Mouse (Mus musculus): ENCODE measurements at regions not wholly inside any gene's neighbourhood (a gene's known extent, or its start where the extent isn't known, plus 50 kb on each side); places are given as distances from the start of the nearest gene placed in this dataset.
A peak's percentile ranks its signal among the peaks of the same experiment; 100 is the strongest.

DNA sequence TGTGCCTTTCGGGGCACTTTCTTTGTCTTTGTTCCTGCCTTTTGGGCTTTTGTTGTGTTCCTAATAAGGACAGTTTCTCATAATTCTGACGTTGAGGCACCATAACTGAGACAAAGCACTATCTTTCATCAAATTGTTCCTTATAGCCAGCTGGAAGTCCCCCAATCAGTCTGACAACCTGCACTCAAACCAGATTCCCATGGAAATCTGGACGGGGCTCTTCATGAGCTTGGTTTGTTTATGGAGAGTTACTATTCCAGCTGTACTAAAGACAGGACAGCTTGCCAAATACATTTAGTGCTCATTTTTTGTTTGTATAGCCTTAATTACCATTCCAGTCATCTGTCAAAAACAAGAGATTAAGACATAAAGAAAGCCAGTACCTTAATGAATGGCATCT is 229.6 kb upstream of the Ttc29 start:
- Histone ChIP-seq H3K36me3 (ENCODE audit: control insufficient read depth, insufficient read depth, low read length) (no peaks in the 10 kb centered on the region), H3K4me1 (replicated peaks; ENCODE audit: control insufficient read depth, insufficient read depth, low read length) (no peaks in the 10 kb centered on the region), H3K27me3 (ENCODE audit: control insufficient read depth, insufficient read depth, low read length) (no peaks in the 10 kb centered on the region), H3K9me3 (ENCODE audit: control insufficient read depth, low read length) (no peaks in the 10 kb centered on the region), H3K9ac (ENCODE audit: low read length) (no peak overlapping the region), H3K27ac (ENCODE audit: low read depth, low read length) (no peak overlapping the region), H3K4me3 (ENCODE audit: low read depth, low read length) (no peak overlapping the region), H3K4me2 (ENCODE audit: low read depth, low read length, severe bottlenecking) (no peak overlapping the region)
- WGBS: 69% methylated on average over 3 of the region's 3 CpGs
- ATAC-seq (replicated peaks; ENCODE audit: low FRiP score) (no peak), DNase-seq (ENCODE audit: low spot score) (no peak)

GRCm38 (mm10) chr8:77987237-77987636 is 225.9 kb upstream of the Ttc29 start:
- Histone ChIP-seq H3K36me3 (ENCODE audit: control insufficient read depth, insufficient read depth, low read length) (no peaks in the 10 kb centered on the region), H3K4me1 (replicated peaks; ENCODE audit: control insufficient read depth, insufficient read depth, low read length) (no peaks in the 10 kb centered on the region), H3K4me2 (ENCODE audit: low read depth, low read length, severe bottlenecking) (no peak overlapping the region), H3K9ac (ENCODE audit: low read length) (no peak overlapping the region), H3K4me3 (ENCODE audit: low read depth, low read length) (no peak overlapping the region), H3K27ac (ENCODE audit: low read depth, low read length) (no peak overlapping the region), H3K9me3 (ENCODE audit: control insufficient read depth, low read length) (no peaks in the 10 kb centered on the region), H3K27me3 (ENCODE audit: control insufficient read depth, insufficient read depth, low read length) (no peaks in the 10 kb centered on the region)
- DNase-seq (ENCODE audit: low spot score): no peak
- no peak for ATAC-seq (replicated peaks; ENCODE audit: low FRiP score)

DNA sequence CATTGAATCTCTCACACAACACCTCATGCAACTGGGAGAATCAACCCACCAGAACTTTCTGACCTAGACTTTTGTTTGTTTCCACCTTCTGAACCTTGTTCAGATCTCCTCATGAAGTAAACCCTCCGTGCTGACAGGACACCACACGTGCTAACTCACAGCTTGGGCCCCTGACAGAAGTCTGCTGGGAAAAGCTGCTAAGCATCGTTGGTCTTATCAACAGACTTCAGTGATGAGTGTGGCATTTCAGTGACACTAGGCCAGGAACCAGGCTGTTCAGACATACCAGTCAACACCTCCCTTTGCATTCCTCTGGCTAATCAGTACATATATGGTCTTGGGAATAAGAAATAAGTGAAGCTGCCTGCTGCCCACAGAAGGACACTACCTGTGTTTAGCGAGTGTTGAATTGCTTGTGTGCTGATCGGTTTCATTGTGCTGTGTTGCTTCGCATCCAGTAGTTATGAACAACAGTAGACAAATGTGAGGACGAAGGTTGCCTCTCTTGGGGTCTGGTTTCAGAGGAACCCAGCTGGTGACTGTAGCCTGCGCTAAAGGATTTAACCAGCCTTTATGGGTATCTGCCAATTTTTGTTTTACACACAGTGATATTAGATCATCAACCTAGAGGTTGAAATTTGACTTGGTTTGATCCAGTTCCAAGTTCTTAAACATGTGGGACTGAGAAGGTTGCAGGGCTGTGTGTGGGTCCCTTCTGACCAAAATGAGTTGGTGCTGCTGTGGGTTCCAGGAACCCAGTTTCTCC is 224.6 kb upstream of the Ttc29 start:
- Histone ChIP-seq H3K4me2 (ENCODE audit: low read depth, low read length, severe bottlenecking) (no peak overlapping the region), H3K4me1 (replicated peaks; ENCODE audit: control insufficient read depth, insufficient read depth, low read length) (no peaks in the 10 kb centered on the region), H3K36me3 (ENCODE audit: control insufficient read depth, insufficient read depth, low read length) (no peaks in the 10 kb centered on the region), H3K27ac (ENCODE audit: low read depth, low read length) (no peak overlapping the region), H3K9me3 (ENCODE audit: control insufficient read depth, low read length) (no peaks in the 10 kb centered on the region), H3K4me3 (ENCODE audit: low read depth, low read length) (no peak overlapping the region), H3K9ac (ENCODE audit: low read length) (no peak overlapping the region), H3K27me3 (ENCODE audit: control insufficient read depth, insufficient read depth, low read length) (no peaks in the 10 kb centered on the region)
- 87% methylated on average over 8 of the region's 8 CpGs for WGBS
- no peak for DNase-seq (ENCODE audit: low spot score)
- no peak for ATAC-seq (replicated peaks; ENCODE audit: low FRiP score)

GRCm38 (mm10) chr8:77991050-77991449 is 222.0 kb upstream of the Ttc29 start:
- H3K4me2 ChIP-seq (ENCODE audit: low read depth, low read length, severe bottlenecking): no peak overlapping the region
- H3K4me1 ChIP-seq (replicated peaks; ENCODE audit: control insufficient read depth, insufficient read depth, low read length): no peaks in the 10 kb centered on the region
- H3K27ac ChIP-seq (ENCODE audit: low read depth, low read length): no peak overlapping the region
- no peak for DNase-seq (ENCODE audit: low spot score)
- H3K9ac ChIP-seq (ENCODE audit: low read length): no peak overlapping the region
- no peaks in the 10 kb centered on the region for H3K9me3 ChIP-seq (ENCODE audit: control insufficient read depth, low read length)
- H3K4me3 ChIP-seq (ENCODE audit: low read depth, low read length): no peak overlapping the region
- ATAC-seq (replicated peaks; ENCODE audit: low FRiP score): no peak
- WGBS: 41% methylated on average over 4 of the region's 4 CpGs
- no peaks in the 10 kb centered on the region for H3K27me3 ChIP-seq (ENCODE audit: control insufficient read depth, insufficient read depth, low read length)
- no peaks in the 10 kb centered on the region for H3K36me3 ChIP-seq (ENCODE audit: control insufficient read depth, insufficient read depth, low read length)

GRCm38 (mm10) chr8:78000303-78000702 is 212.8 kb upstream of the Ttc29 start:
- Histone ChIP-seq H3K27me3 (ENCODE audit: control insufficient read depth, insufficient read depth, low read length) (no peaks in the 10 kb centered on the region), H3K36me3 (ENCODE audit: control insufficient read depth, insufficient read depth, low read length) (no peaks in the 10 kb centered on the region), H3K9ac (ENCODE audit: low read length) (no peak overlapping the region), H3K9me3 (ENCODE audit: control insufficient read depth, low read length) (no peaks in the 10 kb centered on the region), H3K4me2 (ENCODE audit: low read depth, low read length, severe bottlenecking) (no peak overlapping the region), H3K4me3 (ENCODE audit: low read depth, low read length) (no peak overlapping the region), H3K4me1 (replicated peaks; ENCODE audit: control insufficient read depth, insufficient read depth, low read length) (no peaks in the 10 kb centered on the region), H3K27ac (ENCODE audit: low read depth, low read length) (no peak overlapping the region)
- DNase-seq (ENCODE audit: low spot score) (no peak), ATAC-seq (replicated peaks; ENCODE audit: low FRiP score) (no peak)
- 84% methylated on average over 3 of the region's 3 CpGs for WGBS

DNA sequence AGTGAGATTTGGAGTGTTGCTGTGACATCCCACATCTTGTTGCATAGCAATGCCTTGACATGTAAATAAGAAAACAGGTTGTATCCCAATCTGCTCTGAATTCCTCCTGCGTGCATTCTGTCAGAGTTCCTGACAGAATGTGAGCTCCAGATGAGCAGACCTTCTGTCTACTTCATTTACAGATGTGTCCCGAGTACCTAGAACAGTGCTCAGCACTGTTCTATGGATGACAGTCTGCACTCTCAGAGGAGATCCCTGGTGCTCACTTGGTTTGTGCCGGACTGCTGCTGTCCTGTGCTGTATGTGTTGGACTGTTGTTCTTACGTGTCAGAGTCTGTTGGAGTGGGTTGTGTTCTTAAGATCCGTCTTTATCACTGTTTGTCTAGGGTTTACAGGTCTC is 211.4 kb upstream of the Ttc29 start:
- WGBS: 39% methylated on average over 5 of the region's 5 CpGs
- Histone ChIP-seq H3K9me3 (ENCODE audit: control insufficient read depth, low read length) (no peaks in the 10 kb centered on the region), H3K36me3 (ENCODE audit: control insufficient read depth, insufficient read depth, low read length) (no peaks in the 10 kb centered on the region), H3K4me3 (ENCODE audit: low read depth, low read length) (no peak overlapping the region), H3K4me1 (replicated peaks; ENCODE audit: control insufficient read depth, insufficient read depth, low read length) (no peaks in the 10 kb centered on the region), H3K27me3 (ENCODE audit: control insufficient read depth, insufficient read depth, low read length) (no peaks in the 10 kb centered on the region), H3K4me2 (ENCODE audit: low read depth, low read length, severe bottlenecking) (no peak overlapping the region), H3K9ac (ENCODE audit: low read length) (no peak overlapping the region), H3K27ac (ENCODE audit: low read depth, low read length) (no peak overlapping the region)
- DNase-seq (ENCODE audit: low spot score): no peak
- ATAC-seq (replicated peaks; ENCODE audit: low FRiP score): peak; percentile 34; the same call in 1 of the 2 replicates

DNA sequence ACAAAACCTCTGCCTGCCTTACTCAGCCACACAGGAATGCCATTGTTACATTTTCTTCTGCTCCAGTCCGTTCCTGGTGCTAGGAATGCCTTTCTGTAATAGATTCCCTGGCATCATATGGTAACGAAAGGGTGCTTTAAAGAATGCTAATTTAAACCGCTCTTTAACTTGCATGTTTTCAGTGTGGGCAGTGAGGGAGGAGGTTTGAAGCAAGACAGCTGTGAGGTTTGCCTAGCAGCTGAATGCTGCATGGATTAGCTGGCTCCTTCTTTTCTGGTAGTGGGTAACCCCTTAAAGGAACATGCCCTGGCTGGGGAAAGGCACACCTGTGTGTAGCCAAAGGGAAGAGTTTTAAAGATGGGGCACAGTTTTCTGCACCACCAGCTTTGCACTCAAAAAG is 211.0 kb upstream of the Ttc29 start:
- no peaks in the 10 kb centered on the region for H3K36me3 ChIP-seq (ENCODE audit: control insufficient read depth, insufficient read depth, low read length)
- H3K4me3 ChIP-seq (ENCODE audit: low read depth, low read length): no peak overlapping the region
- ATAC-seq (replicated peaks; ENCODE audit: low FRiP score) (peak; percentile 53), DNase-seq (ENCODE audit: low spot score) (no peak)
- H3K4me1 ChIP-seq (replicated peaks; ENCODE audit: control insufficient read depth, insufficient read depth, low read length): no peaks in the 10 kb centered on the region
- 9% methylated on average over 3 of the region's 3 CpGs for WGBS
- H3K27ac ChIP-seq (ENCODE audit: low read depth, low read length): no peak overlapping the region
- H3K9ac ChIP-seq (ENCODE audit: low read length): no peak overlapping the region
- H3K27me3 ChIP-seq (ENCODE audit: control insufficient read depth, insufficient read depth, low read length): no peaks in the 10 kb centered on the region
- H3K4me2 ChIP-seq (ENCODE audit: low read depth, low read length, severe bottlenecking): no peak overlapping the region
- H3K9me3 ChIP-seq (ENCODE audit: control insufficient read depth, low read length): no peaks in the 10 kb centered on the region

DNA sequence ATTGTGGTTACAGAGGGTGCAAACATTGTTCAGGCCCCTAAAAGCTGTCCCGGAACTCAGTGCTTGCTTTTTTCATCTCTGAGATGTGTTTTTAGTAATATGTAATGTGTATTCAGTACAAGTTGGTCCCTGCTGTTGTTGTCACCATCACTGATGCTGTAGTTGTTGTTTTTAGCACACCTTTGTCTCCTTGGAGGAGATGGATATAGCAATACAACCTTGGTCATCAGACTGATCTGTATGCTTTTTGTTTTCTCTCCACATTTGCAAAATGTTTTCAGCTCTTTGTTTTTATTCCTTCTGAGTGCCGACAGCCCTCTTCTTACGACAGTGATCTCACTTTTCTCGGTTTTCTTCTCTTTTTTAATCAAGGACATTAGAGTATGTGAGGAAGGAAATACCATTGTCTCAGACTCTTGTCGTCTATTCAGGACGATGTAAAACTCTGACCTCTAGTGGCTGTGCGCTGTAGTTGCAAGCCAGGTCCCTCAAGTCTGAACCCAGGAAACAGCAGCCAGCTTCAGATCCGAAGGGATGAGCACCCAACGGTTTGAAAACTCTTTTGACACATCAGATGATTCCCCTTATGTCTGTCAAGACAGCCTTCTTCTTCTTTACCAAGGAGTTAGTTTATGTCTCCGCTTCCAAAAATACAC is 209.1 kb upstream of the Ttc29 start:
- WGBS: 17% methylated on average over 10 of the region's 10 CpGs
- Histone ChIP-seq H3K9ac (ENCODE audit: low read length) (no peak overlapping the region), H3K27me3 (ENCODE audit: control insufficient read depth, insufficient read depth, low read length) (no peaks in the 10 kb centered on the region), H3K4me3 (ENCODE audit: low read depth, low read length) (no peak overlapping the region), H3K9me3 (ENCODE audit: control insufficient read depth, low read length) (no peaks in the 10 kb centered on the region), H3K27ac (ENCODE audit: low read depth, low read length) (no peak overlapping the region), H3K4me1 (replicated peaks; ENCODE audit: control insufficient read depth, insufficient read depth, low read length) (no peaks in the 10 kb centered on the region), H3K36me3 (ENCODE audit: control insufficient read depth, insufficient read depth, low read length) (no peaks in the 10 kb centered on the region), H3K4me2 (ENCODE audit: low read depth, low read length, severe bottlenecking) (no peak overlapping the region)
- ATAC-seq (replicated peaks; ENCODE audit: low FRiP score) (peak; percentile 76), DNase-seq (ENCODE audit: low spot score) (peak; percentile 73)

- H3K27ac ChIP-seq (ENCODE audit: low read depth, low read length): no peak overlapping the region
- ATAC-seq (replicated peaks; ENCODE audit: low FRiP score): no peak
- H3K36me3 ChIP-seq (ENCODE audit: control insufficient read depth, insufficient read depth, low read length): no peaks in the 10 kb centered on the region
- no peak overlapping the region for H3K4me3 ChIP-seq (ENCODE audit: low read depth, low read length)
- DNase-seq (ENCODE audit: low spot score): no peak
- H3K27me3 ChIP-seq (ENCODE audit: control insufficient read depth, insufficient read depth, low read length): no peaks in the 10 kb centered on the region
- WGBS: 89% methylated on average over 12 of the region's 12 CpGs
- no peak overlapping the region for H3K4me2 ChIP-seq (ENCODE audit: low read depth, low read length, severe bottlenecking)
- H3K4me1 ChIP-seq (replicated peaks; ENCODE audit: control insufficient read depth, insufficient read depth, low read length): no peaks in the 10 kb centered on the region
- H3K9ac ChIP-seq (ENCODE audit: low read length): no peak overlapping the region
- H3K9me3 ChIP-seq (ENCODE audit: control insufficient read depth, low read length): no peaks in the 10 kb centered on the region
Observed at GRCm38 (mm10) chr8:78004891-78005290, 208.2 kb upstream of the Ttc29 start.
